Mouse (Mus musculus): ENCODE measurements around the gene Olfr418. TPM values are rescaled to one million over a fixed set of nuclear protein-coding genes. Genes with fewer than 3 reads are reported as not detected.

Olfr418 gene
- polyA plus RNA-seq, 1 experiment: not detected

- TF ChIP-seq CTCF (IDR thresholded peaks at IDR 0.05; ENCODE audit: borderline replicate concordance, insufficient read depth, low read length) (no peak), POLR2A (IDR thresholded peaks at IDR 0.05; ENCODE audit: low read depth, low read length) (no peak)
- Histone ChIP-seq H3K27ac (ENCODE audit: insufficient read depth, low read length) (no peak overlapping the region), H3K4me1 (ENCODE audit: control insufficient read depth, insufficient read depth, low read length) (no peaks in the 10 kb centered on the region)
Observed at GRCm38 (mm10) chr1:173321593-173322248, 55.9 kb downstream of the Olfr418 start.

DNA sequence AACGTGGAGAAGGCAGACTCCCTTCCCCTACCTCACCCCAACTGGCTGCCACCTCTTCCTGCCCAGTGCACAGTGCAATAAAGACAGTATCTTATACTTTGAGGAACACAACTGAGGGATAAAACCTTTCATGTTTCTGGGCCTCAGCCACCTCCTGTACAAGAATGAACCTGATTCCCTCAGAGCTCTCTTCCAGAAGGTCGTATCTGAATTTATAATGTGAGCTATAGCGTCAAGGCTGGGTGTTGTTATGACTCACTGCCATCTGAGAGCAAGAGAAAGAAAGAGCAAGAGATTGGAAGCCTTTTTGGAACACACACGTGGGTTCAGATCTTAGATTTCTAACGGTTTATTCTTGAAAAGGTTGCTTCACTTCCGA lies 56.4 kb downstream of the Olfr418 start:
- no peak for TF ChIP-seq CTCF (IDR thresholded peaks at IDR 0.05; ENCODE audit: borderline replicate concordance, insufficient read depth, low read length)
- TF ChIP-seq POLR2A (IDR thresholded peaks at IDR 0.05; ENCODE audit: low read depth, low read length): no peak
- no peaks in the 10 kb centered on the region for H3K4me1 ChIP-seq (ENCODE audit: control insufficient read depth, insufficient read depth, low read length)
- no peak overlapping the region for H3K4me3 ChIP-seq (ENCODE audit: insufficient read depth, low read length)
- no peak overlapping the region for H3K27ac ChIP-seq (ENCODE audit: insufficient read depth, low read length)

More at GRCm38 (mm10) chr1:173321593-173322248, 55.9 kb downstream of the Olfr418 start:
- no peak overlapping the region for H3K4me3 ChIP-seq (ENCODE audit: insufficient read depth, low read length)

Other genes starting within 250 kb of the Olfr418 start
- not detected in 2 replicates for gene Olfr1408, start 128.6 kb upstream of the Olfr418 start, polyA plus RNA-seq (2011; ENCODE audit: insufficient read length, low read depth, missing spikeins)
- not detected in 2 replicates for gene Olfr1406, start 75.4 kb upstream of the Olfr418 start, polyA plus RNA-seq (2011; ENCODE audit: insufficient read length, low read depth, missing spikeins)
- not detected in 2 replicates for gene Olfr218, start 68.2 kb upstream of the Olfr418 start, polyA plus RNA-seq (2011; ENCODE audit: insufficient read length, low read depth, missing spikeins)
- gene Olfr1404, start 53.6 kb upstream of the Olfr418 start, polyA plus RNA-seq (2011; ENCODE audit: insufficient read length, low read depth, missing spikeins): not detected in 2 replicates
- not detected in 2 replicates for gene Fcer1a, start 38.8 kb upstream of the Olfr418 start, polyA plus RNA-seq (2011; ENCODE audit: insufficient read length, low read depth, missing spikeins)
- gene Mptx2, start 11.8 kb downstream of the Olfr418 start, polyA plus RNA-seq (2011; ENCODE audit: insufficient read length, low read depth, missing spikeins): not detected in 2 replicates
- gene Ackr1, start 67.7 kb downstream of the Olfr418 start, polyA plus RNA-seq (2011; ENCODE audit: insufficient read length, low read depth, missing spikeins): not detected in 2 replicates
- gene Aim2, start 84.9 kb downstream of the Olfr418 start, polyA plus RNA-seq (2011; ENCODE audit: insufficient read length, low read depth, missing spikeins): not detected in 2 replicates
- gene Cadm3, start 101.7 kb downstream of the Olfr418 start, polyA plus RNA-seq (2011; ENCODE audit: insufficient read length, low read depth, missing spikeins): 0.65 and 2.1 TPM in 2 replicates
- gene Ifi206, start 225.0 kb downstream of the Olfr418 start, polyA plus RNA-seq (2011; ENCODE audit: insufficient read length, low read depth, missing spikeins): not detected in 2 replicates

All from embryonic fibroblast, embryonic 13.5 days (primary cell).